Mouse (Mus musculus) adrenal gland, postnatal 14 days (tissue): ENCODE measurements around the gene Dhrs4. TPM values are rescaled to one million over a fixed set of nuclear protein-coding genes. Genes with fewer than 3 reads are reported as not detected.
A peak's percentile ranks its signal among the peaks of the same experiment; 100 is the strongest.

ENCODE experiments used
- DNase-seq: peaks from one replicate; pipeline ENCODE4 v3.0.0; 2021; ENCODE audit warnings: mixed read lengths
- total RNA-seq: library from RNA; stranded (reverse); gene quantifications from 2 replicates; pipeline ENCODE4 v1.2.3, GENCODE M21; 2021

Dhrs4 gene
- total RNA-seq, 1 experiment from 2014 or later: 149 TPM

- no peak for DNase-seq
Measured at GRCm38 (mm10) chr14:55526674-55527073, 48.1 kb downstream of the Dhrs4 start.

GRCm38 (mm10) chr14:55527940-55528339, 49.4 kb downstream of the Dhrs4 start:
- DNase-seq: peak; percentile 28

GRCm38 (mm10) chr14:55536116-55536745, 57.7 kb downstream of the Dhrs4 start:
- peak; percentile 74 for DNase-seq

Other genes starting within 250 kb of the Dhrs4 start
- 6.9 TPM in 2 replicates for gene Carmil3, start 11.9 kb downstream of the Dhrs4 start, total RNA-seq
- 0.45 TPM in 1 of 2 replicates, not detected in the other for gene Cpne6, start 31.7 kb downstream of the Dhrs4 start, total RNA-seq
- not detected in 2 replicates for gene Nrl, start 46.2 kb downstream of the Dhrs4 start, total RNA-seq
- gene Pck2, start 61.5 kb downstream of the Dhrs4 start, total RNA-seq: 35.1 and 42.8 TPM in 2 replicates
- 99.9 and 118 TPM in 2 replicates for gene Dcaf11, start 81.2 kb downstream of the Dhrs4 start, total RNA-seq
- gene A730061H03Rik, start 81.6 kb downstream of the Dhrs4 start, total RNA-seq: 1.2 TPM in 1 of 2 replicates, not detected in the other
- gene Fitm1, start 96.9 kb downstream of the Dhrs4 start, total RNA-seq: 0.79 and 2.1 TPM in 2 replicates
- 316 and 330 TPM in 2 replicates for gene Psme1, start 99.4 kb downstream of the Dhrs4 start, total RNA-seq
- gene Emc9, start 106.5 kb downstream of the Dhrs4 start, total RNA-seq: 37.5 and 45.2 TPM in 2 replicates
- 349 and 376 TPM in 2 replicates for gene Psme2, start 112.4 kb downstream of the Dhrs4 start, total RNA-seq
- 24.8 and 37.7 TPM in 2 replicates for gene Rnf31, start 113.0 kb downstream of the Dhrs4 start, total RNA-seq
- 12.9 and 16.7 TPM in 2 replicates for gene Irf9, start 124.8 kb downstream of the Dhrs4 start, total RNA-seq
- 4.4 and 6.9 TPM in 2 replicates for gene Rec8, start 139.3 kb downstream of the Dhrs4 start, total RNA-seq
- gene Ipo4, start 157.2 kb downstream of the Dhrs4 start, total RNA-seq: 78.2 and 105 TPM in 2 replicates
- 2.4 and 3.9 TPM in 2 replicates for gene Gm49378, start 159.1 kb downstream of the Dhrs4 start, total RNA-seq
- 68.4 and 78.5 TPM in 2 replicates for gene Tm9sf1, start 165.0 kb downstream of the Dhrs4 start, total RNA-seq
- 1.9 and 3.1 TPM in 2 replicates for gene Tssk4, start 171.4 kb downstream of the Dhrs4 start, total RNA-seq
- gene Mdp1, start 181.8 kb downstream of the Dhrs4 start, total RNA-seq: 50.4 and 60.3 TPM in 2 replicates
- 24.0 and 25.8 TPM in 2 replicates for gene Gmpr2, start 193.2 kb downstream of the Dhrs4 start, total RNA-seq
- 297 and 307 TPM in 2 replicates for gene Nedd8, start 193.4 kb downstream of the Dhrs4 start, total RNA-seq
- 26.1 and 27.4 TPM in 2 replicates for gene Tinf2, start 203.1 kb downstream of the Dhrs4 start, total RNA-seq
- 0.74 and 2.3 TPM in 2 replicates for gene Tgm1, start 235.2 kb downstream of the Dhrs4 start, total RNA-seq
- gene Rabggta, start 243.5 kb downstream of the Dhrs4 start, total RNA-seq: 19.5 and 21.1 TPM in 2 replicates